Mouse (Mus musculus) ES-E14 (cell line): ENCODE data around the gene Zkscan5. TPM values are rescaled to one million over a fixed set of nuclear protein-coding genes. Genes with fewer than 3 reads are reported as not detected.

Experiments
- DNase-seq: peaks from one replicate; pipeline ENCODE4 v3.0.0-alpha.2; 2013; ENCODE audit warnings: low read depth, low spot score
- H3K27ac ChIP-seq: 2 replicates; pipeline ENCODE4 v1.5.1; 2012; ENCODE audit warnings: low read depth, mild to moderate bottlenecking, low read length, moderate library complexity, mixed read lengths; ENCODE audit not compliant: poor library complexity, insufficient read depth, severe bottlenecking
- H3K36me3 ChIP-seq: 2 replicates; pipeline ENCODE4 v1.6.1; 2012; ENCODE audit warnings: mild to moderate bottlenecking, low read length, moderate library complexity, mixed read lengths; ENCODE audit not compliant: control insufficient read depth, poor library complexity, insufficient read depth, severe bottlenecking
- H3K4me1 ChIP-seq, 2 experiments: fragments of 150-350 bp in 1 of 2; sonication (generic) in 1 of 2; 2 replicates each; pipeline ENCODE4 v1.6.1; 2012; ENCODE audit warnings: low read length in 2 of 2, mild to moderate bottlenecking in 1 of 2, mixed read lengths in 1 of 2; ENCODE audit not compliant: control insufficient read depth in 2 of 2, insufficient read depth in 2 of 2, poor library complexity in 1 of 2
- H3K4me3 ChIP-seq, 2 experiments: fragments of 150-350 bp in 1 of 2; sonication (generic) in 1 of 2; 2 replicates each; pipeline ENCODE4 v1.5.1; 2012; ENCODE audit warnings: low read length in 2 of 2, low read depth in 1 of 2, mild to moderate bottlenecking in 1 of 2, mixed read lengths in 1 of 2; ENCODE audit not compliant: insufficient read depth in 1 of 2, poor library complexity in 1 of 2, severe bottlenecking in 1 of 2
- H3K9ac ChIP-seq: 2 replicates; pipeline ENCODE4 v1.6.1; 2012; ENCODE audit warnings: low read depth, mild to moderate bottlenecking, low read length, mixed read lengths; ENCODE audit not compliant: poor library complexity, insufficient read depth, severe bottlenecking
- H3K9me3 ChIP-seq: fragments of 150-350 bp; sonication (generic); 2 replicates; pipeline ENCODE4 v1.6.1; 2012; ENCODE audit warnings: low read depth, mild to moderate bottlenecking, low read length; ENCODE audit not compliant: control insufficient read depth, insufficient read depth
- CHD2 ChIP-seq: IDR thresholded peaks from 2 replicates; pipeline ENCODE4 v1.6.1; 2014; ENCODE audit warnings: mild to moderate bottlenecking, low read depth, low read length, inconsistent platforms
- HCFC1 ChIP-seq: IDR thresholded peaks from 2 replicates; pipeline ENCODE4 v1.6.1; 2012; ENCODE audit warnings: low read length, inconsistent platforms, borderline replicate concordance; ENCODE audit not compliant: insufficient read depth
- MAFK ChIP-seq: IDR thresholded peaks from 2 replicates; pipeline ENCODE4 v1.6.1; 2014; ENCODE audit warnings: mild to moderate bottlenecking, low read depth, low read length, inconsistent platforms; ENCODE audit not compliant: insufficient read depth
- ZC3H11A ChIP-seq: IDR thresholded peaks from 2 replicates; pipeline ENCODE4 v1.6.1; 2012; ENCODE audit warnings: low read depth, mild to moderate bottlenecking, inconsistent platforms, low read length, borderline replicate concordance
- ZNF384 ChIP-seq: IDR thresholded peaks from 2 replicates; pipeline ENCODE4 v1.6.1; 2012; ENCODE audit warnings: low read depth, low read length, inconsistent platforms
- in situ Hi-C, 2 experiments: fragments of 600-800 bp; cut with MboI; formaldehyde crosslinking; loops; one replicate each; pipeline ENCODE4 v1.15.1; 2025; ENCODE audit warnings: low sequenced_read_pairs in 2 of 2, inconsistent platforms in 1 of 2; ENCODE audit not compliant: unreplicated experiment in 2 of 2
- total RNA-seq: library from RNA; depleted of rRNA; stranded (reverse); fragments of 300-350 nt; gene quantifications from 2 replicates; pipeline ENCODE4 v1.2.3, GENCODE M21; 2012

Zkscan5 gene
- total RNA-seq, 1 experiment = 16.9 TPM

DNA sequence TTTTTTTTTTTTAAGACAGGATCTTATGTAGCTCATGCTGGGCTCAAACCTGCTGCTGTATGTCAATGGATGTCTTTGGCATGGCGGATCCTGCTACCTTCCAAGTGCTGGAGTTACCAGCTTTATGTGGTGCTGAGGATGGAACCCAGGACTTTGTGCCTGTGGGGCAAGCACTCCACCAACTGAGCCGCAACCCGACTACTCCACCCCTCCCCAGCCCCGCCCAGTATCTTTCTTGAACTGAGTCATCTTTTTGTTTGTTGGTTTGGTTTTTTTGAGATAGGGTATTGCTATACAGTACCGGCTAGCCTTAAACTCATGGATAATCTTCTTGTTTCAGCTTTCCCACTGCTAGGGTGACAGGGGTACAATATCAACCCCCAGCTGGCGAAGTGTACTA is 14.9 kb upstream of the Zkscan5 start:
- TF ChIP-seq MAFK (no peak), CHD2 (no peak), ZC3H11A (no peak), ZNF384 (no peak), HCFC1 (no peak)
- Histone ChIP-seq H3K36me3 (peaks cover 22% of the 10 kb centered on the region), H3K9me3 (no peaks in the 10 kb centered on the region)

DNA sequence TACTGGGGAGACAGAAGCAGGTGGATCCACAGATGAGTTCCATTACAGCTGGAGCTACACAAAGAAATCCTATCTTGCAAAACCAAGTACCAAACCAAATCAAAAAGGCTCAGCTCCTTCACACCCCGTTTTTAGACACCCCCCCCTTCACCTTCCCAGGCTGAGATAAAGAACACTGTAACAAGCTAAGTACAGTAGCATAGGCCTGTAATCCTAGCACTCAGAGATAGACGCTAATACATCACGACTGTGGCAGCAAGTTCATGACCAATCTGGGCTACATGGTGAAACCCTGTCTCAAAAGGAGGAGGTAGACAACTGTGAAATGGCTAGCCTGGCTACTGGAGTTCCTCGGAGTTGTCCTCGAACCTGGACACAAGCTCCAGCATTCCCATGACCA is 14.0 kb upstream of the Zkscan5 start:
- TF ChIP-seq MAFK (no peak), CHD2 (no peak), HCFC1 (no peak), ZNF384 (no peak), ZC3H11A (no peak)
- peak overlapping the region; percentile 91 to 95 for H3K4me3 ChIP-seq
- H3K9me3 ChIP-seq = no peaks in the 10 kb centered on the region
- H3K36me3 ChIP-seq = peaks cover 23% of the 10 kb centered on the region
- H3K4me1 ChIP-seq = peaks cover 5 to 6% of the 10 kb centered on the region in 2 experiments; a peak in 3 of 4 replicates
- no peak for DNase-seq
- peak overlapping the region; percentile 91 for H3K9ac ChIP-seq
- no peak overlapping the region for H3K27ac ChIP-seq
- in situ Hi-C loops = no loop called here

More for the DNA sequence above, 14.9 kb upstream of the Zkscan5 start:
- Histone ChIP-seq H3K27ac (no peak overlapping the region), H3K4me3 (no peak overlapping the region), H3K4me1 (peaks cover 5 to 6% of the 10 kb centered on the region in 2 experiments; a peak in 3 of 4 replicates), H3K9ac (no peak overlapping the region)
- no peak for DNase-seq
- in situ Hi-C loops = no loop called here

DNA sequence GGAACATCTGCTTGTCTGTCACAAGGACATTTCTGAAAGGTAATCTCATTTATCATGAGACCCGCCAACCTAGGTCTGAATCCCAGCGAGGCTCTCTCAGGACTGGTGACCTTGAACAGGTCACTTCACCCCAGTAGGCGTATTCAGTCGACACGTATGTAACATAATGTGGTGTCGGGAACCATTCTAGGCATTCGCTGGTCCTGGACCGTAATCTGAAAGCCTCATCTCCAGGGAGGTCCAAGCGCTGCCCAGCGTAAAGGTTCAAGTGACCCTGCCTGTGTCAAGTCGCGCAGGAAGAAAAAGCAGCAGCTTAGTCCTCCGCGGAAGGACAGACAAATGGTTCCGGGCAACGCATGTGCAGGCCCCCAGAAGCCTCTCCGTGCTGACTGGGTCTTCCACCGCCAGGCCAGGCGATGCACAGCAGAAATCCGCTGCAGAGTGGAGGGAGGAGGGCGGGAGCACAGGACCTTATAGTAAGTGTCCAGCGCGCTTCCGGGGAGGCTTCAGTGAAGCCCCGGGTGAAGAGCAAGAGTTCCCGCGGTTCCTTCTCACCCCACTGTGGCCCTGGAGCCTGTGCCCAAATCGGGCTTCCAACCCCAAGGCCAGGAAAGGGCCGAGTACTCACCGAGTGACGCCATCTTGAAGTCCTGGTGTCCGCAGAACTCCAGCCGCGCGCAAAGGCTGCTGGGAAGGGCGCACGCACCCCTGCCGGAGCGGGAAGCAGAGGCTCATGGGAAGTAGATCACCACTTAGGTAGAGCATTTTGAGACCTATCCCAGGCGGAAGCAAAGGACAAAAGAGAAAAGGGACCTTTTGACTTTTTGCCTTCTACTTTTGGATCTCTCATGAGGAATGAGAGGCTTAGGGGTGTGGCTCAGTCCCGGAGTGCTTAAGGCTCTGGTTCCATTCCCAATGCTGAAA is 13.2 kb upstream of the Zkscan5 start:
- peak; percentile 84 for DNase-seq
- H3K9ac ChIP-seq = peak overlapping the region; percentile 91
- peak overlapping the region; percentile 91 to 95 for H3K4me3 ChIP-seq
- in situ Hi-C loops = no loop called here
- peaks cover 5 to 6% of the 10 kb centered on the region in 2 experiments; a peak in 3 of 4 replicates for H3K4me1 ChIP-seq
- peak overlapping the region; percentile 73 for H3K27ac ChIP-seq
- peaks cover 18% of the 10 kb centered on the region for H3K36me3 ChIP-seq
- TF ChIP-seq MAFK (peak; percentile 25; the same call in 1 of the 2 replicates), ZNF384 (no peak), HCFC1 (peak; percentile 65; the same call in 1 of the 2 replicates)
- H3K9me3 ChIP-seq = no peaks in the 10 kb centered on the region

DNA sequence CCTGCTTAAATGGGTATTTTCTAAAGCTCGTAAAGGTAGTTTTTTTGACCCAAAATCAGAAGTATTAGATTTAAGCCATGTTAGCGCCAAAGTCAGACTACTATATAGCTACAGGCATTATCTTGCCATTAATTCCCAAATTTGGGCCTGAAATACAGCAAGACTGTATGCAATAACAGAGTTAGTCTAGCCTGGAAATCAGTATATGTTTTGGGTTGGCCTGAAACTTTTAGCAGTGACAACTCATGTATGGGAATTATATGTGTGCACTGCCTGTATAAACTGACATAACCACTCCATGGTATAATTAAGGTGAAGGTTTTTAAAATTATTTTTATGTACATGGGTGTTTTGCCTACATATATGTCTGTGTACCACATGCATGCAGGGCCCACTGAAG is 12.4 kb upstream of the Zkscan5 start, which contains the start of gene Atp5j2:
Atp5j2 (minus strand) TSS at position 101 of the 400 bp plus-strand sequence.
- peaks cover 11% of the 10 kb centered on the region for H3K36me3 ChIP-seq

More for the DNA sequence above, 12.4 kb upstream of the Zkscan5 start, which contains the start of gene Atp5j2:
- Histone ChIP-seq H3K4me1 (peaks cover 5 to 6% of the 10 kb centered on the region in 2 experiments; a peak in 3 of 4 replicates), H3K9ac (peak within 1 kb of the TSS; percentile 91), H3K4me3 (peak within 1 kb of the TSS; percentile 91 to 95), H3K27ac (peak within 1 kb of the TSS; percentile 73), H3K9me3 (no peaks in the 10 kb centered on the region)
- TF ChIP-seq CHD2 (no peak), ZC3H11A (no peak), HCFC1 (no peak), ZNF384 (no peak), MAFK (no peak)
- DNase-seq = no peak
- in situ Hi-C loops = no loop called here
